Mouse (Mus musculus): ENCODE measurements around the gene Olfr3. TPM values are rescaled to one million over a fixed set of nuclear protein-coding genes. Genes with fewer than 3 reads are reported as not detected.

Gene Olfr3
- 0.16 and 0.20 TPM in 2 replicates for polyA plus RNA-seq (2015; fragmentation: Nextera tagmentation; extraction: Ambion mirVana)

DNA sequence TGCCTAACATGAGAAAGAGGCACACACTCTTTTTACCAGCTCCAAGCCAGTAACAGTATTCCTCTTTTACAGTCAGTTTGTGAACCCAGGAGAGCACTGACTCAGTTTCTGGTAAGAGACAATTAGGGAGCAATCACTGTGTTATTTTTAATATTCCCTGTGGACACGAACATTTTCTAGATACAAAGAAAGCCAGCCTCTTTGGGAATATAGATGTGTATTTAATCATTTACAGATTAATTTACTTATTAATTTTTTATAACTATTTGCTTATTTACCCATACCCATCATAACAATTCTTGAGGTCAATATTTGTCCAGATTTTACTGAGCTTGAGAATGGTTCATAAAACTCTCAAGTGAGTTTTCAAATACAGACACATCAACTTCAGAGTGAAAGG, at the start of gene Olfr3:
Gene Olfr3 (minus strand): TSS at position 101 of the 400 bp plus-strand sequence.
- 69% methylated on average over 1 of the region's 1 CpGs for WGBS
- H3K9me3 ChIP-seq (replicated peaks): 0 out of 2 replicates have a peak, but pooled peaks cover 4% of the 10 kb centered on the region
- no peak within 1 kb of the TSS for H3K4me3 ChIP-seq (replicated peaks)
- no peak within 1 kb of the TSS for H3K27ac ChIP-seq (replicated peaks)
- H3K4me2 ChIP-seq (replicated peaks): no peak within 1 kb of the TSS
- H3K27me3 ChIP-seq: no peaks in the 10 kb centered on the region
- H3K4me1 ChIP-seq: no peaks in the 10 kb centered on the region
- no peak for ATAC-seq (ENCODE audit: insufficient number of reproducible peaks, low FRiP score, low TSS enrichment, low read depth)
- H3K36me3 ChIP-seq: no peaks in the 10 kb centered on the region
- H3K9ac ChIP-seq: no peak within 1 kb of the TSS

DNA sequence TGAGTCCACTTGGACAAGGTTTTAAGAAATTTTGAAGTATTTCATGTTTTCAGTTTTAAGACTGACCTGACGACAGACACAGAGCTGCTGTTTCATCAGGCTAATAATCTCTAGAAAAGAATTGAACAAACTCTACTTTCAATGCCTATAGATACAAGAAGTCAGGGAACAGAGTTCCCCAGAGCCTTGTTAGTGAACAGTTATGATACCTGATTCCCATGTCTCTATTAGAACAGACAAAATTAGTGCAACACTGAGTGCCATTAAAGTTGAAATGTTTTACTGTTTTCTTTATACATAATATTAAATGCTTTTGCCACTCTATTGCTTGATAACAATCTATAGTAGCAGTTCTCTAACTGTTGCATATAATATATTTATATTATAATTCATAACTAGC, 45.7 kb upstream of the Olfr3 start, which contains the start of gene Olfr351:
Gene Olfr351 (minus strand): TSS at position 101 of the 400 bp plus-strand sequence.
- Histone ChIP-seq H3K9ac (no peak within 1 kb of the TSS), H3K27me3 (no peaks in the 10 kb centered on the region), H3K9me3 (replicated peaks) (0 out of 2 replicates have a peak, but pooled peaks cover 4% of the 10 kb centered on the region), H3K36me3 (no peaks in the 10 kb centered on the region), H3K4me2 (replicated peaks) (no peak within 1 kb of the TSS), H3K4me3 (replicated peaks) (no peak within 1 kb of the TSS), H3K27ac (replicated peaks) (no peak within 1 kb of the TSS), H3K4me1 (no peaks in the 10 kb centered on the region)
- WGBS: 74% methylated on average over 1 of the region's 1 CpGs
- no peak for ATAC-seq (ENCODE audit: insufficient number of reproducible peaks, low FRiP score, low TSS enrichment, low read depth)

GRCm38 (mm10) chr2:36846010-36846409, 29.2 kb upstream of the Olfr3 start, which contains the start of gene Olfr350:
TSS of gene Olfr350 (plus strand) at chr2:36846310.
- Histone ChIP-seq H3K36me3 (no peaks in the 10 kb centered on the region), H3K4me1 (no peaks in the 10 kb centered on the region), H3K27me3 (no peaks in the 10 kb centered on the region), H3K4me3 (replicated peaks) (no peak within 1 kb of the TSS), H3K9ac (no peak within 1 kb of the TSS), H3K27ac (replicated peaks) (no peak within 1 kb of the TSS), H3K4me2 (replicated peaks) (no peak within 1 kb of the TSS), H3K9me3 (replicated peaks) (0 out of 2 replicates have a peak, but pooled peaks cover 5% of the 10 kb centered on the region)
- 82% methylated on average over 1 of the region's 1 CpGs for WGBS
- no peak for ATAC-seq (ENCODE audit: insufficient number of reproducible peaks, low FRiP score, low TSS enrichment, low read depth)

- Histone ChIP-seq H3K27ac (replicated peaks) (no peak within 1 kb of the TSS), H3K4me1 (no peaks in the 10 kb centered on the region), H3K4me2 (replicated peaks) (no peak within 1 kb of the TSS), H3K9me3 (replicated peaks) (peaks cover 9% of the 10 kb centered on the region; the same call in 1 of the 2 replicates), H3K9ac (no peak within 1 kb of the TSS), H3K36me3 (no peaks in the 10 kb centered on the region), H3K4me3 (replicated peaks) (no peak within 1 kb of the TSS), H3K27me3 (no peaks in the 10 kb centered on the region)
- 82% methylated on average over 2 of the region's 2 CpGs for WGBS
- ATAC-seq (ENCODE audit: insufficient number of reproducible peaks, low FRiP score, low TSS enrichment, low read depth): no peak
Observed at GRCm38 (mm10) chr2:36790238-36790637, 26.6 kb downstream of the Olfr3 start, which contains the start of gene Olfr50. TSS of gene Olfr50 (plus strand) at chr2:36790538.

GRCm38 (mm10) chr2:36783976-36784375, 32.9 kb downstream of the Olfr3 start, which contains the start of gene Olfr348:
TSS of gene Olfr348 (plus strand) at chr2:36784276.
- 70% methylated on average over 2 of the region's 2 CpGs for WGBS

More at GRCm38 (mm10) chr2:36783976-36784375, 32.9 kb downstream of the Olfr3 start, which contains the start of gene Olfr348:
- no peak within 1 kb of the TSS for H3K27ac ChIP-seq (replicated peaks)
- H3K4me1 ChIP-seq: no peaks in the 10 kb centered on the region
- H3K9ac ChIP-seq: no peak within 1 kb of the TSS
- no peaks in the 10 kb centered on the region for H3K36me3 ChIP-seq
- H3K9me3 ChIP-seq (replicated peaks): peaks cover 6% of the 10 kb centered on the region; the same call in 1 of the 2 replicates
- no peak for ATAC-seq (ENCODE audit: insufficient number of reproducible peaks, low FRiP score, low TSS enrichment, low read depth)
- H3K4me2 ChIP-seq (replicated peaks): no peak within 1 kb of the TSS
- H3K27me3 ChIP-seq: no peaks in the 10 kb centered on the region
- H3K4me3 ChIP-seq (replicated peaks): no peak within 1 kb of the TSS

Other genes starting within 250 kb of the Olfr3 start
- not detected in 2 replicates for gene Olfr345, start 177.0 kb downstream of the Olfr3 start, polyA plus RNA-seq (2015; fragmentation: Nextera tagmentation; extraction: Ambion mirVana)
- gene Olfr346, start 131.2 kb downstream of the Olfr3 start, polyA plus RNA-seq (2015; fragmentation: Nextera tagmentation; extraction: Ambion mirVana): not detected in 2 replicates
- not detected in 2 replicates for gene Olfr347, start 85.1 kb downstream of the Olfr3 start, polyA plus RNA-seq (2015; fragmentation: Nextera tagmentation; extraction: Ambion mirVana)
- gene Olfr348, start 32.8 kb downstream of the Olfr3 start, polyA plus RNA-seq (2015; fragmentation: Nextera tagmentation; extraction: Ambion mirVana): 0.17 TPM in 1 of 2 replicates, not detected in the other
- gene Olfr50, start 26.5 kb downstream of the Olfr3 start, polyA plus RNA-seq (2015; fragmentation: Nextera tagmentation; extraction: Ambion mirVana): 0.31 and 0.42 TPM in 2 replicates
- gene Olfr350, start 29.3 kb upstream of the Olfr3 start, polyA plus RNA-seq (2015; fragmentation: Nextera tagmentation; extraction: Ambion mirVana): 0.08 TPM in 1 of 2 replicates, not detected in the other
- not detected in 2 replicates for gene Olfr351, start 45.6 kb upstream of the Olfr3 start, polyA plus RNA-seq (2015; fragmentation: Nextera tagmentation; extraction: Ambion mirVana)
- not detected in 2 replicates for gene Olfr352, start 51.4 kb upstream of the Olfr3 start, polyA plus RNA-seq (2015; fragmentation: Nextera tagmentation; extraction: Ambion mirVana)
- not detected in 2 replicates for gene Olfr353, start 75.9 kb upstream of the Olfr3 start, polyA plus RNA-seq (2015; fragmentation: Nextera tagmentation; extraction: Ambion mirVana)
- not detected in 2 replicates for gene Olfr354, start 88.6 kb upstream of the Olfr3 start, polyA plus RNA-seq (2015; fragmentation: Nextera tagmentation; extraction: Ambion mirVana)
- not detected in 2 replicates for gene Olfr355, start 111.9 kb upstream of the Olfr3 start, polyA plus RNA-seq (2015; fragmentation: Nextera tagmentation; extraction: Ambion mirVana)
- gene Olfr356, start 120.1 kb upstream of the Olfr3 start, polyA plus RNA-seq (2015; fragmentation: Nextera tagmentation; extraction: Ambion mirVana): not detected in 2 replicates
- gene Olfr357, start 176.8 kb upstream of the Olfr3 start, polyA plus RNA-seq (2015; fragmentation: Nextera tagmentation; extraction: Ambion mirVana): not detected in 2 replicates
- gene Olfr358, start 192.3 kb upstream of the Olfr3 start, polyA plus RNA-seq (2015; fragmentation: Nextera tagmentation; extraction: Ambion mirVana): 0.03 and 0.05 TPM in 2 replicates
- gene Olfr360, start 248.7 kb upstream of the Olfr3 start, polyA plus RNA-seq (2015; fragmentation: Nextera tagmentation; extraction: Ambion mirVana): 0.12 TPM in 1 of 2 replicates, not detected in the other